Mouse (Mus musculus) small intestine, adult 2 months (tissue): ENCODE results near the gene Cacna1d.

Source experiments
- CTCF ChIP-seq: fragments of 200-500 bp; IDR thresholded peaks from 2 replicates; pipeline ENCODE4 v1.5.1; 2012; ENCODE audit warnings: low read depth, mild to moderate bottlenecking, control low read depth, inconsistent platforms, low read length, moderate library complexity, mixed read lengths; ENCODE audit not compliant: insufficient replicate concordance, insufficient read length; ENCODE audit errors: extremely low read depth
- POLR2A ChIP-seq: fragments of 200-500 bp; IDR thresholded peaks from 2 replicates; pipeline ENCODE4 v1.6.1; 2012; ENCODE audit warnings: low read depth, mild to moderate bottlenecking, control low read depth, inconsistent platforms, low read length, moderate library complexity

GRCm38 (mm10) chr14:30353291-30354126 lies 137.7 kb downstream of the Cacna1d start:
- TF ChIP-seq CTCF (no peak), POLR2A (no peak)
